Mouse (Mus musculus) bone marrow macrophage, adult 2 months (primary cell): ENCODE results near the gene Art2b.
"Not testable (repeated sequence)": the region's sequence is repeated elsewhere in the genome, so short reads cannot be mapped to it uniquely, and the experiment has no call there.

ENCODE experiments used
- CTCF ChIP-seq: IDR thresholded peaks from 2 replicates; pipeline ENCODE4 v1.5.1; 2012; ENCODE audit warnings: low read depth, mild to moderate bottlenecking, low read length, moderate library complexity
- POLR2A ChIP-seq: IDR thresholded peaks from 2 replicates; pipeline ENCODE4 v1.6.1; 2012; ENCODE audit warnings: mild to moderate bottlenecking, low read depth, low read length, borderline replicate concordance

DNA sequence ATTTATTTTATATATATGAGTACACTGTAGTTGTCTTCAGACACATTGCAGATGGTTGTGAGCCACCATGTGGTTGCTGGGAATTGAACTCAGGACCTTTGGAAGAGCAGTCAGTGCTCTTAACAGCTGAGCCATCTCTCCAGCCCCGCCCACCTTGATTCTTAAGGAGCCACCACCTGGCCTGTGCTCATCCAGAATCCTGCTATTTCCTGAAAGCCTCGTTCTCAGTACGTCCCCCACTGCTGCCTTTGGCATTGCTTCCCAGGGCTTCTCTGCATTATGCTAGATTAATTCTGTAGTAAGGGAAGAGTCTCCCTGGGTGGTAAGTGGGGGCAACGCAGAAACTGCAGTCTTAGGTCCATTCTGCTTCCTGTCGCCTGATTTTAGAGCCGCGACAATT lies 41.8 kb upstream of the Art2b start:
- TF ChIP-seq CTCF, POLR2A: not testable (repeated sequence)
